Mouse (Mus musculus) right cerebral cortex, postnatal 36 days (tissue): ENCODE data around the gene Sbf1.

ENCODE experiments used
- DNase-seq, 2 experiments: peaks; one replicate each; pipeline ENCODE4 v3.0.0; 2022; ENCODE audit warnings: low spot score in 2 of 2, mixed read lengths in 1 of 2

The Sbf1 gene

GRCm38 (mm10) chr15:89321264-89321663 is 6.2 kb upstream of the Sbf1 start:
- DNase-seq = no peak

- DNase-seq = no peak
Observed at GRCm38 (mm10) chr15:89316146-89316545, 1.0 kb upstream of the Sbf1 start.

- no peak for DNase-seq
Observed at GRCm38 (mm10) chr15:89314511-89315189, 461 bp downstream of the Sbf1 start.

GRCm38 (mm10) chr15:89314107-89314506 is 1.0 kb downstream of the Sbf1 start:
- DNase-seq = no peak

- no peak for DNase-seq
Observed at GRCm38 (mm10) chr15:89313359-89313758, 1.8 kb downstream of the Sbf1 start.

- DNase-seq = peak; percentile 54 to 76
Observed at GRCm38 (mm10) chr15:89309962-89310498, 5.1 kb downstream of the Sbf1 start.

- DNase-seq = no peak
Observed at GRCm38 (mm10) chr15:89308406-89309139, 6.5 kb downstream of the Sbf1 start.

DNA sequence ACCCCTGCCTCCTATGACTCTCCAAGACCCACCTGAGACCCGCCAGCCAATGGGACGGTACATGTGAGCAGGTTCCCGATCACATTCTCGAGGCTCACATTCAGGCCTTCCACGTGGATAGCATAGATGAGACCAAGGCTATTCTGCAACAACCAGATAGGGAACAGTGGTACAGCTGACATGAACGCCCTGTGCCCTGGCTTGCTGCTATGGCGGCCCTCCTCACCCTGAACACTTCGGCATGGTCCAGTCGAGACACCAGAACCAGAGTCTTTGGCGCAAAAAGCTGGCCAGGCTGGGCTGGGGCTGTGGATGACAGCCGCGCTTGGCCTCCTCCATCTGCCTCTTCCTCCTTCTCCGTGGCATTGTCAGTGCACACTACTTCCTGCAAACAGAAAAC is 7.7 kb downstream of the Sbf1 start:
- no peak for DNase-seq

DNA sequence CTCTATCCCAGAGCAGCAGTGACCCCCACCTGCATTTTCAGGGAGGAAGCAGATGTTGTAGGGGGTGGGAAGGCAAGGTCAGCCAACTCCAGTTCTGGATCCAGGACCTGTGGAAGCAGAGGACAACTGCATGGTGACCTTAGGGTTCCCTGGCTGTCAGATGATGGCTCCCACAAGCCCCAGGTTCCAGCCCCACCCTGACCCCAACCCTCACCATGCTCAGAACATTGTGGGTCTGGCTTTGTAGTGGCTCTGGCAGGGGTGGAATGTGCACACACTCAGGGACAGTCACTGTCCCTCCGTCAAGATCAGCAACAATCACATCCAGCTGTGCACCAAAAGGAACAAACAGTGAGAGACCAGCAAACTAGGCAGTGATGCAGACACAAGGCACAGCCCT is 9.1 kb downstream of the Sbf1 start:
- no peak for DNase-seq

- no peak for DNase-seq
Observed at GRCm38 (mm10) chr15:89300600-89300999, 14.5 kb downstream of the Sbf1 start.

DNA sequence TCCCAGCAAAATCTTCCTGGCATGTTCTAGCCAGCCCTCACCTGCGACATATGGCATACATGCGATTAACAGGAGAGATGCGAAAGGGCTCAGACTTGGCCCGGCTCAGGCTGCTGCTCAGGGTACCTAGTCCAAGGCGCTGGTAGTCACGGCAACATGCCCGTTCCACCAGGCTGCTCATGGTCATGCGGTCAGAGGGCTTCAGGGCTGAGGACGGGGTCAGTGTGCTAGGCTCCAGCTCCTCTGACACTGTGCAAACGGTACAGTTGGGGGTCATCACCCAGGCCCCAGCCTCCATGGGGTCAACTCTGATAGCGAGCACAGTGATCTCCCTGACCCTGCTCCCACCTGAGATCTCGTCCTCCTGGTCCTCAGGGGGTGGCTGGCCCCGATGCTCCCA is 14.9 kb downstream of the Sbf1 start:
- DNase-seq = no peak

DNA sequence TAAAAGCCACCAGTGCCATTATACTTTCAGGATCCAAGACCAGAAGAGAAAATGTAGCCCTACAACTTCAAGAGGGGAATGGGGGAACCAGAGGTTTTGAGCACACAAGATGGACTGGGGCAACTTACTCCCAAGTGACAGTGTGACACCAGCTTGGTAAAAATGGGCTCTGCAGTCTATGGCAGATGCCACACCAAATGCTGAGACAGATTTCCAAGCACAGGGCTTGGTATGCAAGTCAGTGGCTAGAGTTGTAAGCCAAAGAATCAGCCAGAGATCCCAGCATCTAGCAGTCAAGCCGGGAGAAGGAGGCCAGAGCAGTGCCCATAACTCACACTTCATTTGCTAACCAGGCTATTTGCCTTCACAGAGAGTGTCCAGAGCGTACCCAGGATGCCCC is 17.4 kb downstream of the Sbf1 start:
- no peak for DNase-seq

DNA sequence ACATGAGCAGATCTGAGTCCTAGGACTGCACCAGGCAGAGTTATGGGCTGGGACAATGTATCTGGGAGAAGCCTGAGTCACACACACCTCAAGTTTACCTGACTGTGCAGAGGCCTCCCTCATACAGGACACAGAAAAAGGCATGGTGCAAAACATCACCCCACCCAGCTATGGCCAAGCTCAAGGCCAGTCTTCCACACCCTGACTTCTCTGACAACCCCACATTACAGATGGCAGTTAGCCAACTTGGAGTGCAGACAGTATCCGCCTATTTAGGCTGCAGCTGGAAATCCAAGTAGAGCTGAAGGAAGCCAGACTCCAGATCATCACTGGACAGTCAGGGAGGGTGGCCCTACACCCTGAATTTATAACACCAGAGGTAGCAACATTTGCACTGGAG is 18.6 kb downstream of the Sbf1 start:
- no peak for DNase-seq

DNA sequence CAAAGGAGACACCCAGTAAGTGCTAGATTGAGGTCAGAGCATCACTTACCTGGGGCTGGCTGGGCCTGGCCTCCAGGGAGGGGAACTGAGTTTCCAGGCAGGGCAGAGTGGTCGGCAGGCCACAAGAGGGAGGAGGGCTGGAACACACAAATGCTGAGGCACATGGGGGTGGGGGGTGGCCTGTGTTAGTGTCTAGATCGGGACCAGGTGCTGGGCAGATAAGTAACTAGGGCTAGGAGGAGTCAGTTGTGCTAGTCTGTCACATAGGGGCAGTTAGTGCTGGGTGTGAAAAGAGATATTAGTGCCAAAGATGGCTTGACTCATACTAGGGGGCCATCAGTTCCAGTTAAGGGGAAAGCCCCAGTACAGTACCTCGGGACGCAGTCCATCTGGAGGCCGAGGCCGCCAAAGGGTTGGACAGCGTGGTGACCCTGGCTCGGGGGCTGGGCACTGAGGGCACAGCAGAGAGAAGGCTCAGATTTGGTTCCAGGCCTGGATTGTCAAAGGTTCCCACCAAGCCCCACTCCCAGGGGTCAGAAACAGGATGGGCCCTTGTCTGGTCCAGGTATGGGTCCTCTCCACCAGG is 19.4 kb downstream of the Sbf1 start:
- no peak for DNase-seq

DNA sequence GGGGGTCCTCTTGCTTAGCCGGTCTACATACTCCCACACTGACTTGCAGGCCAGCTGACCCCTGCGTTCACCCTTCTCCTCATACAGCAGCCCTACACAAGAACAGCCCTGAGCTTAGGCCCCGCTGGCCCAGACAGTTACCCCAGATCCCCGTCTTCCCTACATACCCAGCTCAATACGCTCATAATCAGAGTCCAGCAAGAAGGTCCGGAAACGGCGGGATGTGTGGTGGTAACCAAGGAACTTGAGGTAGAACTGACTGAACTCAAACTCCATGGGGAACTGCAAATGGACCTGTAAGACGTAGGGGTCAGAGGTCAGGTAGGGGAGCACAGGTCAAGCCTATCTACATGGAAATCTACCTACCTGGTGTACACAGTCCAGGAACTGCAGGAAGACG is 21.3 kb downstream of the Sbf1 start:
- no peak for DNase-seq

DNA sequence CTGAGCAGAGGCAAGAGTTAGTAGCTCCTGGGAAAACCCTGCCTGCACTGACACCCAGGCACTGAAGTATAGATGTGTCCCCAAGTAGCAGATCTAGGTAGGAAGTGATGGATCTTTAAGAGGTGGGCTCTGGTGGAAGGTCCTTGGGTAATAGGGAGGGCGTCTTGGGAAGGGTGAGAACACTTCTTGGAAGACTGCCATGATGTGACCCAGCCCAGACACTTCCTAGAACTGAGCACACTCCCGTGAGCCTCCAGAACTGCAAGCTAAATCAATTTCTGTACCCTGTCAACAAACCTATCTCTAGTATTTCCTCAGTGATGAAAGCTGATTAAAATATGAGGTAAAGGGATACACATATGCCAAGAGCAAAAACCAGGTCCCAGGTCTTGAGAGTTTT is 22.3 kb downstream of the Sbf1 start:
- no peak for DNase-seq

GRCm38 (mm10) chr15:89291521-89291920 is 23.6 kb downstream of the Sbf1 start:
- no peak for DNase-seq

DNA sequence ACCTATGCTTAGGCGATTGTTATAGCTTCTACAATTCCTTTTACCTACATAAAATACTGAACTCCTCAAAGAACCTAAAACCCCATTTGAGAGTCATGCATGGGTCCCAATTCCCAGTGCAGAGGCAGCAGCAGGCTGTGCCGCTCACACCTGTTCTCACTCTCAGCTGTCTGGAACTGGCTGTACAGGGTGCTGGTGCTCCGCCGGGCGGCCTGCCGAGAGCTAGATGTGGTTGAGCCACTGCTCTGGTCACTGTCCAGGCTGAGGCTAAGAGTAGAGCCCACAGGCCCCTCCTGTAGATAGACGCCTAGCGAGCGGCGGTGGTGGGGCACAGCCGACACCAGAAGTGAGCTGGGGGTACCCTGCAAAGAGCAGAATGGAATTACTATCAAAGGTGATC is 25.7 kb downstream of the Sbf1 start:
- no peak for DNase-seq

- no peak for DNase-seq
Observed at GRCm38 (mm10) chr15:89288227-89288767, 26.8 kb downstream of the Sbf1 start.

GRCm38 (mm10) chr15:89286582-89286981 is 28.5 kb downstream of the Sbf1 start:
- no peak for DNase-seq

- DNase-seq = no peak
Observed at GRCm38 (mm10) chr15:89286114-89286513, 29.0 kb downstream of the Sbf1 start.

DNA sequence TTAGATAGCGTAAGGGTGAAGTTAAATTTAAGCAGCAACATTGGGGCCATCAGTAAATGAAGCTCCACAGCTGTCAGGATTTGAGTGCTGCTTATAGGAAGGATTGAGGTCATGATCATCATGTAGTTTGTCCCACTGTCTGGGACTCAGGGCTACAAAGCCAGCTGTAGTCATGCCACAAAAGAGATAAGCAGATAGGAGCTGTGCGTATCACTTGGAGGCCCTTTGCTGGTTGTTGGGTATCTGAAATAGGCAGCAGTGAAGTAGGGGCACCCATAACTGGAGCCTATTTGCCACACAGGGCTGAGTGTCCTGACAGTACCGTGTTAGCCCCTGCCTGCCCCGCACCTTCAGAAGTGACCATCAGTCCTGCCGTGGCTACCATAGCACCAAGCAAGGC is 29.6 kb downstream of the Sbf1 start:
- DNase-seq = no peak

DNA sequence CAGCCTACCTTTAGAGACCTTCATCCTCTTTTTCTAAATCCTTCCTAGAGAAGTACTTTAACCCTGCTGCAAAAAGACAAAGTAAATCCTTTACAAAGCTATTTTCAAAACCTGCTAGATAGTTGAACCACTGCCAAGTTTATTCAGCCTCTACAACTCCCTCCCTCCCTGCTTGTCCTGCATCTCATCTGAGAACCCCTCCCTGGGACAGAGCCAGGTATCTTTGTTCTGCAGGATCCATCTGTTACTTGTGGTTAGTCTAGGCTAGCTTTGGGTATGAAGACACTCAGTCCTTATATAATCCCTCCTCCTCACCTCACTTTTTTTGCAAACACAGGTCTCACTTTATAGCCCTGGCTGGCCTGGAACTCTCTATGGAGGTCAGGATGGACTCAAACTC is 30.1 kb downstream of the Sbf1 start:
- DNase-seq = no peak
